Mouse (Mus musculus) brown adipose tissue, adult 24 weeks (tissue): ENCODE results near the gene Gm9508. TPM values are rescaled to one million over a fixed set of nuclear protein-coding genes. Genes with fewer than 3 reads are reported as not detected.

ENCODE experiments used
- polyA plus RNA-seq: library from polyadenylated mRNA; stranded (reverse); fragments of >200 nt; gene quantifications from 2 replicates; pipeline ENCODE4 v1.2.4, GENCODE M21; 2012; ENCODE audit not compliant: missing spikeins, insufficient read depth, insufficient read length

Gm9508 gene
- polyA plus RNA-seq, 1 experiment: not detected

Other genes starting within 250 kb of the Gm9508 start
- gene Fam207a, start 181.4 kb downstream of the Gm9508 start, polyA plus RNA-seq: 5.4 and 11.1 TPM in 2 replicates
- 4.3 and 4.4 TPM in 2 replicates for gene Itgb2, start 167.0 kb downstream of the Gm9508 start, polyA plus RNA-seq
- 88.8 and 92.4 TPM in 2 replicates for gene Pttg1ip, start 115.5 kb downstream of the Gm9508 start, polyA plus RNA-seq
- gene Sumo3, start 91.1 kb downstream of the Gm9508 start, polyA plus RNA-seq: 58.1 and 84.9 TPM in 2 replicates
- 16.0 and 45.5 TPM in 2 replicates for gene Gm49325, start 91.0 kb downstream of the Gm9508 start, polyA plus RNA-seq
- gene Ube2g2, start 75.0 kb downstream of the Gm9508 start, polyA plus RNA-seq: 23.3 and 26.1 TPM in 2 replicates
- not detected in 2 replicates for gene Tspear, start 10.7 kb downstream of the Gm9508 start, polyA plus RNA-seq
- gene Gm19402, start 6.5 kb downstream of the Gm9508 start, polyA plus RNA-seq: not detected in 2 replicates
- not detected in 2 replicates for gene Gm10272, start 9.4 kb upstream of the Gm9508 start, polyA plus RNA-seq
- not detected in 2 replicates for gene Gm10024, start 14.2 kb upstream of the Gm9508 start, polyA plus RNA-seq
- not detected in 2 replicates for gene Gm10142, start 18.6 kb upstream of the Gm9508 start, polyA plus RNA-seq
- not detected in 2 replicates for gene Krtap12-1, start 23.4 kb upstream of the Gm9508 start, polyA plus RNA-seq
- gene Gm10100, start 29.3 kb upstream of the Gm9508 start, polyA plus RNA-seq: not detected in 2 replicates
- gene Gm18596, start 45.4 kb upstream of the Gm9508 start, polyA plus RNA-seq: not detected in 2 replicates
- not detected in 2 replicates for gene Gm9736, start 54.1 kb upstream of the Gm9508 start, polyA plus RNA-seq
- not detected in 2 replicates for gene Gm3233, start 62.4 kb upstream of the Gm9508 start, polyA plus RNA-seq
- gene Gm3238, start 74.1 kb upstream of the Gm9508 start, polyA plus RNA-seq: not detected in 2 replicates
- gene Gm7138, start 79.7 kb upstream of the Gm9508 start, polyA plus RNA-seq: not detected in 2 replicates
- gene Gm3250, start 85.3 kb upstream of the Gm9508 start, polyA plus RNA-seq: not detected in 2 replicates
- not detected in 2 replicates for gene Gm7137, start 91.0 kb upstream of the Gm9508 start, polyA plus RNA-seq
- gene Gm9639, start 97.8 kb upstream of the Gm9508 start, polyA plus RNA-seq: not detected in 2 replicates
- gene Gm19668, start 101.9 kb upstream of the Gm9508 start, polyA plus RNA-seq: not detected in 2 replicates
- gene Gm9507, start 114.6 kb upstream of the Gm9508 start, polyA plus RNA-seq: not detected in 2 replicates
- gene Gm2696, start 117.4 kb upstream of the Gm9508 start, polyA plus RNA-seq: not detected in 2 replicates
- not detected in 2 replicates for gene Krtap10-4, start 129.9 kb upstream of the Gm9508 start, polyA plus RNA-seq
- not detected in 2 replicates for gene Krtap10-10, start 138.7 kb upstream of the Gm9508 start, polyA plus RNA-seq
- gene Gm36176, start 149.6 kb upstream of the Gm9508 start, polyA plus RNA-seq: not detected in 2 replicates
- not detected in 2 replicates for gene Gm10318, start 155.6 kb upstream of the Gm9508 start, polyA plus RNA-seq
- not detected in 2 replicates for gene Gm3285, start 164.7 kb upstream of the Gm9508 start, polyA plus RNA-seq
- gene Lrrc3, start 205.3 kb upstream of the Gm9508 start, polyA plus RNA-seq: 0.33 TPM in 1 of 2 replicates, not detected in the other